Mouse (Mus musculus): ENCODE data around the gene Hif3a.

GRCm38 (mm10) chr7:17082766-17083165 is 20.5 kb upstream of the Hif3a start:
- TF ChIP-seq TAL1 (IDR thresholded peaks at IDR 0.05; ENCODE audit: low read length) (no peak), GATA1 (IDR thresholded peaks at IDR 0.05; ENCODE audit: low read length) (no peak)

Measured in erythroblast, embryonic 14.5 days (primary cell).